Mouse (Mus musculus) kidney, adult 18-20 months (tissue): ENCODE data around the gene Lpo.

Experiments used
- DNase-seq: peaks from one replicate; pipeline ENCODE4 v3.0.0; 2021

Gene Lpo

GRCm38 (mm10) chr11:87757001-87757954 is 70.8 kb downstream of the Lpo start:
- no peak for DNase-seq
